Mouse (Mus musculus) limb, embryonic 13.5 days (tissue): Measurements from ENCODE around the gene Olfr283. TPM values are rescaled to one million over a fixed set of nuclear protein-coding genes. Genes with fewer than 3 reads are reported as not detected.

ENCODE experiments used
- ATAC-seq: fragments of 200-750 bp; cut with Nextera tagmentation; 2 replicates; pipeline ENCODE4 v1.8.0; 2017; ENCODE audit warnings: low read depth, moderate number of reproducible peaks, moderate TSS enrichment; ENCODE audit not compliant: low FRiP score
- H3K27ac ChIP-seq: fragments of 300-500 bp; sonication (generic); 2 replicates; pipeline ENCODE4 v1.5.1; 2015; ENCODE audit warnings: inconsistent platforms, mild to moderate bottlenecking, moderate library complexity
- H3K27me3 ChIP-seq: fragments of 300-500 bp; sonication (generic); 2 replicates; pipeline ENCODE4 v1.6.1; 2015; ENCODE audit warnings: mild to moderate bottlenecking, inconsistent platforms
- H3K36me3 ChIP-seq: fragments of 300-500 bp; sonication (generic); 2 replicates; pipeline ENCODE4 v1.6.1; 2015; ENCODE audit warnings: inconsistent platforms, mild to moderate bottlenecking, moderate library complexity
- H3K4me1 ChIP-seq: fragments of 300-500 bp; sonication (generic); 2 replicates; pipeline ENCODE4 v1.6.1; 2015; ENCODE audit warnings: inconsistent platforms
- H3K4me2 ChIP-seq: fragments of 300-500 bp; sonication (generic); replicated peaks from 2 replicates; pipeline ENCODE4 v1.6.1; 2015; ENCODE audit warnings: inconsistent platforms, mild to moderate bottlenecking, moderate library complexity
- H3K4me3 ChIP-seq: fragments of 300-500 bp; sonication (generic); 2 replicates; pipeline ENCODE4 v1.5.1; 2015; ENCODE audit warnings: moderate library complexity, mild to moderate bottlenecking, inconsistent platforms
- H3K9ac ChIP-seq: fragments of 300-500 bp; sonication (generic); 2 replicates; pipeline ENCODE4 v1.6.1; 2015; ENCODE audit warnings: mild to moderate bottlenecking, inconsistent platforms
- H3K9me3 ChIP-seq: fragments of 300-500 bp; sonication (generic); 2 replicates; pipeline ENCODE4 v1.6.1; 2016; ENCODE audit warnings: inconsistent platforms
- WGBS: fragments of 180-500 bp; shearing (Covaris S2); methylation state at CpG from one replicate; pipeline ENCODE4 v1.1.7; 2015; 5-methylcytosine and 5-hydroxymethylcytosine counted together
- polyA plus RNA-seq: library from polyadenylated mRNA; unstranded; fragments of >200 nt; fragmentation: Nextera tagmentation; extraction: Ambion mirVana; gene quantifications from 2 replicates; pipeline ENCODE4 v1.2.1, GENCODE M21; 2015

The Olfr283 gene
- polyA plus RNA-seq, 1 experiment from 2014 or later: not detected

GRCm38 (mm10) chr15:98397136-98397535 is 16.4 kb upstream of the Olfr283 start:
- Histone ChIP-seq H3K4me2 (no peak overlapping the region), H3K27me3 (0 out of 2 replicates have a peak, but pooled peaks cover 3% of the 10 kb centered on the region), H3K9ac (no peak overlapping the region), H3K9me3 (0 out of 2 replicates have a peak, but pooled peaks cover 8% of the 10 kb centered on the region), H3K27ac (no peak overlapping the region), H3K4me3 (no peak overlapping the region), H3K36me3 (no peaks in the 10 kb centered on the region), H3K4me1 (no peaks in the 10 kb centered on the region)
- no peak for ATAC-seq
- 38% methylated on average over 1 of the region's 1 CpGs for WGBS

GRCm38 (mm10) chr15:98391903-98392187 is 11.1 kb upstream of the Olfr283 start:
- 34% methylated on average over 2 of the region's 2 CpGs for WGBS
- ATAC-seq: no peak; the same call in 1 of the 2 replicates
- Histone ChIP-seq H3K4me1 (no peaks in the 10 kb centered on the region), H3K9ac (no peak overlapping the region), H3K36me3 (no peaks in the 10 kb centered on the region), H3K27me3 (no peaks in the 10 kb centered on the region), H3K9me3 (0 out of 2 replicates have a peak, but pooled peaks cover 8% of the 10 kb centered on the region), H3K4me2 (no peak overlapping the region), H3K4me3 (no peak overlapping the region), H3K27ac (no peak overlapping the region)

- Histone ChIP-seq H3K36me3 (no peaks in the 10 kb centered on the region), H3K4me1 (no peaks in the 10 kb centered on the region), H3K4me3 (no peak overlapping the region), H3K27ac (no peak overlapping the region), H3K9me3 (0 out of 2 replicates have a peak, but pooled peaks cover 8% of the 10 kb centered on the region), H3K9ac (no peak overlapping the region), H3K4me2 (no peak overlapping the region), H3K27me3 (no peaks in the 10 kb centered on the region)
- peak; percentile 40 for ATAC-seq
- 64% methylated on average over 10 of the region's 10 CpGs for WGBS
Measured at GRCm38 (mm10) chr15:98391081-98391902, 10.5 kb upstream of the Olfr283 start.

GRCm38 (mm10) chr15:98389796-98390195 is 9.1 kb upstream of the Olfr283 start:
- Histone ChIP-seq H3K9me3 (0 out of 2 replicates have a peak, but pooled peaks cover 1% of the 10 kb centered on the region), H3K4me3 (no peak overlapping the region), H3K27me3 (no peaks in the 10 kb centered on the region), H3K27ac (no peak overlapping the region), H3K4me1 (no peaks in the 10 kb centered on the region), H3K9ac (no peak overlapping the region), H3K4me2 (no peak overlapping the region), H3K36me3 (no peaks in the 10 kb centered on the region)
- ATAC-seq: no peak; the same call in 1 of the 2 replicates
- WGBS: 35% methylated on average over 7 of the region's 7 CpGs

GRCm38 (mm10) chr15:98387621-98388020 is 6.9 kb upstream of the Olfr283 start:
- H3K9me3 ChIP-seq: no peaks in the 10 kb centered on the region
- H3K27ac ChIP-seq: no peak overlapping the region
- no peak for ATAC-seq
- no peak overlapping the region for H3K4me2 ChIP-seq
- WGBS: 69% methylated on average over 2 of the region's 2 CpGs
- no peaks in the 10 kb centered on the region for H3K27me3 ChIP-seq
- H3K9ac ChIP-seq: no peak overlapping the region
- H3K36me3 ChIP-seq: no peaks in the 10 kb centered on the region
- H3K4me1 ChIP-seq: no peaks in the 10 kb centered on the region
- H3K4me3 ChIP-seq: no peak overlapping the region

- H3K27ac ChIP-seq: no peak overlapping the region
- H3K4me1 ChIP-seq: no peaks in the 10 kb centered on the region
- no peak overlapping the region for H3K4me2 ChIP-seq
- H3K27me3 ChIP-seq: no peaks in the 10 kb centered on the region
- WGBS: 92% methylated on average over 13 of the region's 13 CpGs
- H3K36me3 ChIP-seq: no peaks in the 10 kb centered on the region
- no peak for ATAC-seq
- no peak overlapping the region for H3K9ac ChIP-seq
- H3K4me3 ChIP-seq: no peak overlapping the region
- H3K9me3 ChIP-seq: no peaks in the 10 kb centered on the region
Measured at GRCm38 (mm10) chr15:98378209-98378608, 2.5 kb downstream of the Olfr283 start.

- Histone ChIP-seq H3K9me3 (no peaks in the 10 kb centered on the region), H3K4me3 (no peak within 1 kb of the TSS), H3K27ac (no peak within 1 kb of the TSS), H3K4me2 (no peak within 1 kb of the TSS), H3K9ac (no peak within 1 kb of the TSS), H3K27me3 (no peaks in the 10 kb centered on the region), H3K36me3 (no peaks in the 10 kb centered on the region), H3K4me1 (no peaks in the 10 kb centered on the region)
- ATAC-seq: no peak
- 83% methylated on average over 8 of the region's 8 CpGs for WGBS
Measured at GRCm38 (mm10) chr15:98340887-98341286, 39.9 kb downstream of the Olfr283 start, which contains the start of gene Olfr284. Gene Olfr284 (minus strand): TSS chr15:98340987.

Other genes with a start within 250 kb of the Olfr283 start
- gene Asb8, start 215.3 kb downstream of the Olfr283 start, polyA plus RNA-seq: 50.7 and 51.0 TPM in 2 replicates
- 0.48 and 0.60 TPM in 2 replicates for gene Ccdc184, start 213.8 kb downstream of the Olfr283 start, polyA plus RNA-seq
- not detected in 2 replicates for gene Olfr288, start 185.4 kb downstream of the Olfr283 start, polyA plus RNA-seq
- gene Gm44579, start 160.0 kb downstream of the Olfr283 start, polyA plus RNA-seq: not detected in 2 replicates
- gene Olfr287, start 159.9 kb downstream of the Olfr283 start, polyA plus RNA-seq: not detected in 2 replicates
- not detected in 2 replicates for gene Olfr286, start 146.5 kb downstream of the Olfr283 start, polyA plus RNA-seq
- gene H1fnt, start 123.7 kb downstream of the Olfr283 start, polyA plus RNA-seq: not detected in 2 replicates
- 0.37 and 0.47 TPM in 2 replicates for gene Zfp641, start 84.8 kb downstream of the Olfr283 start, polyA plus RNA-seq
- gene Olfr285, start 63.6 kb downstream of the Olfr283 start, polyA plus RNA-seq: not detected in 2 replicates
- not detected in 2 replicates for gene Olfr284, start 40.0 kb downstream of the Olfr283 start, polyA plus RNA-seq
- not detected in 2 replicates for gene Olfr282, start 50.3 kb upstream of the Olfr283 start, polyA plus RNA-seq
- gene Olfr281, start 71.6 kb upstream of the Olfr283 start, polyA plus RNA-seq: not detected in 2 replicates
- gene OR5BS1P, start 89.0 kb upstream of the Olfr283 start, polyA plus RNA-seq: not detected in 2 replicates
- 0.19 TPM in 1 of 2 replicates, not detected in the other for gene Lalba, start 101.8 kb upstream of the Olfr283 start, polyA plus RNA-seq
- not detected in 2 replicates for gene Olfr279, start 111.5 kb upstream of the Olfr283 start, polyA plus RNA-seq
- gene Kansl2, start 153.3 kb upstream of the Olfr283 start, polyA plus RNA-seq: 139 and 147 TPM in 2 replicates
- gene Ccnt1, start 190.0 kb upstream of the Olfr283 start, polyA plus RNA-seq: 57.7 and 62.1 TPM in 2 replicates
- gene 4930415O20Rik, start 190.1 kb upstream of the Olfr283 start, polyA plus RNA-seq: not detected in 2 replicates
- gene Adcy6, start 229.1 kb upstream of the Olfr283 start, polyA plus RNA-seq: 16.9 and 17.1 TPM in 2 replicates
- gene Cacnb3, start 249.9 kb upstream of the Olfr283 start, polyA plus RNA-seq: 43.7 and 48.2 TPM in 2 replicates